Mouse (Mus musculus) heart, adult 2 months (tissue): Measurements from ENCODE around the gene 9430015G10Rik.

Source experiments
- CTCF ChIP-seq: fragments of 200-600 bp; IDR thresholded peaks from 2 replicates; pipeline ENCODE4 v1.8.1; 2022; ENCODE audit warnings: antibody characterized with exemption, mild to moderate bottlenecking, moderate library complexity
- EP300 ChIP-seq: fragments of 200-500 bp; IDR thresholded peaks from 2 replicates; pipeline ENCODE4 v1.6.1; 2011; ENCODE audit warnings: low read depth, low read length, control low read depth; ENCODE audit not compliant: insufficient read depth

GRCm38 (mm10) chr4:156136285-156137100 lies 26.7 kb downstream of the 9430015G10Rik start:
- TF ChIP-seq EP300 (no peak), CTCF (no peak)
